Comparison of ENCODE assay signal across 36 mouse cellular contexts in genomic region chr6:121154451-121155300, GRCm38 (mm10). TPM values are rescaled to one million over a fixed set of nuclear protein-coding genes. Genes with fewer than 3 reads are reported as not detected.
DNase-seq lines count a peak whose midpoint lies in the region; ATAC-seq and TF ChIP-seq lines count a peak whose summit lies in the region.
"Had no signal": no experiment of that assay in that cellular context is flagged by ENCODE, and none has a peak within 500 bp of the region (broad histone marks: within the 10 kb centered on the region; RNA-seq: fewer than 3 reads in every experiment).

No protein-coding gene starts in this region.

- no peak for DNase-seq in embryonic facial prominence, embryonic 10.5 days (ENCODE audit: low spot score)
- DNase-seq in frontal cortex, adult 2 months (ENCODE audit: extremely low spot score in 1 of 2, low spot score in 1 of 2): peak; percentile 29 to 48
- DNase-seq in frontal cortex, postnatal 10 days (ENCODE audit: low spot score in 2 of 2): no peak
- peak; percentile 49 to 62 for DNase-seq in left cerebral cortex, postnatal 14 days (ENCODE audit: low spot score in 2 of 2)
- DNase-seq in left cerebral cortex, adult 11 months (ENCODE audit: low spot score): no peak
- DNase-seq in forebrain, postnatal 0 days: peak; percentile 78
- DNase-seq in urinary bladder, postnatal 36 days (ENCODE audit: low spot score in 2 of 2): no peak
- DNase-seq: adrenal gland, adult 2 months; adrenal gland, postnatal 36 days; cerebellum, adult 11 months; cerebellum, adult 9-10 months; cerebellum, postnatal 36 days; heart, postnatal 10 days; kidney, adult 18-20 months; kidney, postnatal 25 days; left cerebral cortex, postnatal 4 days; liver, postnatal 0 days; lung, postnatal 4 days; right cerebral cortex, adult 18-20 months; thymus, adult 18-20 months; thymus, postnatal 36 days had no signal

- no peak overlapping the region for H3K4me3 ChIP-seq in embryonic facial prominence, embryonic 13.5 days
- H3K4me3 ChIP-seq in embryonic facial prominence, embryonic 10.5 days: no peak overlapping the region
- H3K4me3 ChIP-seq in forebrain, postnatal 0 days (ENCODE audit: low read depth, low read length): no peak overlapping the region
- H3K4me3 ChIP-seq: embryonic facial prominence, embryonic 12.5 days; heart, embryonic 13.5 days; hindbrain, embryonic 10.5 days; hindbrain, embryonic 15.5 days; kidney, embryonic 15.5 days; liver, embryonic 12.5 days; megakaryocyte, embryonic 14.5 days; midbrain, embryonic 12.5 days; myocyte; neural tube, embryonic 12.5 days had no signal

- TF ChIP-seq CTCF in forebrain, postnatal 0 days (IDR thresholded peaks at IDR 0.05; ENCODE audit: low read depth): no peak

- H3K27ac ChIP-seq in embryonic facial prominence, embryonic 13.5 days: 0 out of 2 replicates have a peak overlapping the region, but pooled peaks have one; percentile 44
- no peak overlapping the region for H3K27ac ChIP-seq in embryonic facial prominence, embryonic 10.5 days (replicated peaks)
- peak overlapping the region; percentile 68 for H3K27ac ChIP-seq in forebrain, postnatal 0 days (ENCODE audit: low read depth, low read length)
- H3K27ac ChIP-seq: embryonic facial prominence, embryonic 12.5 days; hindbrain, embryonic 10.5 days; hindbrain, embryonic 15.5 days; kidney, embryonic 15.5 days; liver, embryonic 12.5 days; midbrain, embryonic 12.5 days; neural tube, embryonic 12.5 days had no signal

- peaks cover 22% of the 10 kb centered on the region for H3K4me1 ChIP-seq in embryonic facial prominence, embryonic 13.5 days
- H3K4me1 ChIP-seq in embryonic facial prominence, embryonic 10.5 days: peaks cover 19% of the 10 kb centered on the region
- H3K4me1 ChIP-seq in forebrain, postnatal 0 days (ENCODE audit: insufficient read depth): no peaks in the 10 kb centered on the region
- H3K4me1 ChIP-seq: hindbrain, embryonic 15.5 days; megakaryocyte, embryonic 14.5 days; midbrain, embryonic 12.5 days; neural tube, embryonic 12.5 days had no signal

- H3K4me2 ChIP-seq in embryonic facial prominence, embryonic 13.5 days: no peak overlapping the region
- H3K4me2 ChIP-seq in forebrain, postnatal 0 days (ENCODE audit: low read depth): no peak overlapping the region
- H3K4me2 ChIP-seq: embryonic facial prominence, embryonic 12.5 days; heart, embryonic 13.5 days; hindbrain, embryonic 15.5 days; kidney, embryonic 15.5 days; liver, embryonic 12.5 days; midbrain, embryonic 12.5 days; neural tube, embryonic 12.5 days had no signal

- H3K9me3 ChIP-seq in embryonic facial prominence, embryonic 13.5 days: no peaks in the 10 kb centered on the region
- no peaks in the 10 kb centered on the region for H3K9me3 ChIP-seq in embryonic facial prominence, embryonic 10.5 days
- no peaks in the 10 kb centered on the region for H3K9me3 ChIP-seq in forebrain, postnatal 0 days (ENCODE audit: low read length)
- H3K9me3 ChIP-seq: embryonic facial prominence, embryonic 12.5 days; heart, embryonic 13.5 days; hindbrain, embryonic 10.5 days; hindbrain, embryonic 15.5 days; kidney, embryonic 15.5 days; liver, embryonic 12.5 days; midbrain, embryonic 12.5 days; neural tube, embryonic 12.5 days had no signal

- no peaks in the 10 kb centered on the region for H3K36me3 ChIP-seq in embryonic facial prominence, embryonic 13.5 days
- H3K36me3 ChIP-seq in embryonic facial prominence, embryonic 10.5 days (replicated peaks): no peaks in the 10 kb centered on the region
- no peaks in the 10 kb centered on the region for H3K36me3 ChIP-seq in forebrain, postnatal 0 days (ENCODE audit: insufficient read depth)
- H3K36me3 ChIP-seq: embryonic facial prominence, embryonic 12.5 days; heart, embryonic 13.5 days; hindbrain, embryonic 10.5 days; hindbrain, embryonic 15.5 days; kidney, embryonic 15.5 days; liver, embryonic 12.5 days; midbrain, embryonic 12.5 days; neural tube, embryonic 12.5 days had no signal

- H3K27me3 ChIP-seq in embryonic facial prominence, embryonic 13.5 days: no peaks in the 10 kb centered on the region
- H3K27me3 ChIP-seq in embryonic facial prominence, embryonic 10.5 days (replicated peaks; ENCODE audit: low read depth, poor library complexity, severe bottlenecking): no peaks in the 10 kb centered on the region
- H3K27me3 ChIP-seq in forebrain, postnatal 0 days (ENCODE audit: insufficient read depth, low read length): no peaks in the 10 kb centered on the region
- H3K27me3 ChIP-seq: CH12.LX; embryonic facial prominence, embryonic 12.5 days; heart, embryonic 13.5 days; hindbrain, embryonic 15.5 days; kidney, embryonic 15.5 days; midbrain, embryonic 12.5 days; neural tube, embryonic 12.5 days had no signal

- intact Hi-C loops in left cerebral cortex, postnatal 14 days (cut with DNase I): no loop called here

- no peak overlapping the region for H3K9ac ChIP-seq in embryonic facial prominence, embryonic 13.5 days
- H3K9ac ChIP-seq in forebrain, postnatal 0 days: no peak overlapping the region
- H3K9ac ChIP-seq: embryonic facial prominence, embryonic 12.5 days; heart, embryonic 13.5 days; hindbrain, embryonic 15.5 days; kidney, embryonic 15.5 days; liver, embryonic 12.5 days; liver, postnatal 0 days; midbrain, embryonic 12.5 days; neural tube, embryonic 12.5 days had no signal

- 78% methylated on average over 16 of the region's 16 CpGs for WGBS in embryonic facial prominence, embryonic 13.5 days
- 91% methylated on average over 16 of the region's 16 CpGs for WGBS in embryonic facial prominence, embryonic 10.5 days
- WGBS in forebrain, postnatal 0 days: 68% methylated on average over 16 of the region's 16 CpGs

- ATAC-seq in embryonic facial prominence, embryonic 13.5 days (ENCODE audit: insufficient number of reproducible peaks, insufficient read depth, low FRiP score, low TSS enrichment, low read depth): no peak
- peak; percentile 81 for ATAC-seq in forebrain, postnatal 0 days
- ATAC-seq: activated CD4-positive, CD25-positive, alpha-beta regulatory T cell, adult 4 months; inflammation-experienced regulatory T-cells, adult 6 months; liver, embryonic 12.5 days; liver, postnatal 0 days; lung, postnatal 0 days had no signal

RNA-seq across cellular contexts. Expression of gene Mical3, which starts 23.9 kb away (rescaled TPM):
- 12.3 and 12.7 TPM in 2 replicates for polyA plus RNA-seq in embryonic facial prominence, embryonic 13.5 days (2015; fragmentation: Nextera tagmentation; extraction: Ambion mirVana)
- polyA plus RNA-seq in embryonic facial prominence, embryonic 10.5 days (2016; fragmentation: Nextera tagmentation; extraction: Ambion mirVana): 9.9 and 10.4 TPM in 2 replicates
- 63.6 and 64.3 TPM in 2 replicates for polyA plus RNA-seq in frontal cortex, adult 2 months (2012; rRNA removed)
- 100 to 1,000 TPM; 107 to 142 TPM for total RNA-seq in left cerebral cortex, postnatal 14 days (2021)
- total RNA-seq in forebrain, postnatal 0 days (2014; rRNA removed): 59.3 and 78.7 TPM in 2 replicates
- 9.3 and 17.5 TPM in 2 replicates for polyA plus RNA-seq in forebrain, postnatal 0 days (2015; fragmentation: Nextera tagmentation; extraction: Ambion mirVana)

RNA-seq across cellular contexts. Expression of gene Pex26, which starts 28.8 kb away (rescaled TPM):
- polyA plus RNA-seq in embryonic facial prominence, embryonic 13.5 days (2015; fragmentation: Nextera tagmentation; extraction: Ambion mirVana): 10.4 and 10.8 TPM in 2 replicates
- 10.9 and 11.5 TPM in 2 replicates for polyA plus RNA-seq in embryonic facial prominence, embryonic 10.5 days (2016; fragmentation: Nextera tagmentation; extraction: Ambion mirVana)
- polyA plus RNA-seq in frontal cortex, adult 2 months (2012; rRNA removed): 13.7 and 14.0 TPM in 2 replicates
- 10 to 100 TPM; 14.8 to 15.0 TPM for total RNA-seq in left cerebral cortex, postnatal 14 days (2021)
- 25.9 and 31.0 TPM in 2 replicates for total RNA-seq in forebrain, postnatal 0 days (2014; rRNA removed)
- polyA plus RNA-seq in forebrain, postnatal 0 days (2015; fragmentation: Nextera tagmentation; extraction: Ambion mirVana): 11.1 and 12.3 TPM in 2 replicates

RNA-seq across cellular contexts. Expression of gene Tuba8, which starts 55.8 kb away (rescaled TPM):
- polyA plus RNA-seq in embryonic facial prominence, embryonic 13.5 days (2015; fragmentation: Nextera tagmentation; extraction: Ambion mirVana): 0.30 and 0.83 TPM in 2 replicates
- polyA plus RNA-seq in embryonic facial prominence, embryonic 10.5 days (2016; fragmentation: Nextera tagmentation; extraction: Ambion mirVana): 0.41 and 0.60 TPM in 2 replicates
- polyA plus RNA-seq in frontal cortex, adult 2 months (2012; rRNA removed): 15.4 and 21.0 TPM in 2 replicates
- 1 to 10 TPM; 6.6 to 9.1 TPM for total RNA-seq in left cerebral cortex, postnatal 14 days (2021)
- total RNA-seq in forebrain, postnatal 0 days (2014; rRNA removed): 0.31 and 0.86 TPM in 2 replicates
- 1.1 and 1.2 TPM in 2 replicates for polyA plus RNA-seq in forebrain, postnatal 0 days (2015; fragmentation: Nextera tagmentation; extraction: Ambion mirVana)
- total RNA-seq: CH12.LX had no signal
- polyA plus RNA-seq: midbrain, embryonic 12.5 days; myocyte had no signal

Comparison
In these comparisons a context has a peak if more than half of its experiments do, and no peak if none do; other contexts are left out.
1. DNase-seq: peak in frontal cortex, adult 2 months (2 of 2), left cerebral cortex, postnatal 14 days (2 of 2) and forebrain, postnatal 0 days (single experiment); none in embryonic facial prominence, embryonic 10.5 days (single experiment), frontal cortex, postnatal 10 days (0 of 2), left cerebral cortex, adult 11 months (single experiment) and urinary bladder, postnatal 36 days (0 of 2).